ENCODE assay signal across 8 mouse cellular contexts in the genomic region with DNA sequence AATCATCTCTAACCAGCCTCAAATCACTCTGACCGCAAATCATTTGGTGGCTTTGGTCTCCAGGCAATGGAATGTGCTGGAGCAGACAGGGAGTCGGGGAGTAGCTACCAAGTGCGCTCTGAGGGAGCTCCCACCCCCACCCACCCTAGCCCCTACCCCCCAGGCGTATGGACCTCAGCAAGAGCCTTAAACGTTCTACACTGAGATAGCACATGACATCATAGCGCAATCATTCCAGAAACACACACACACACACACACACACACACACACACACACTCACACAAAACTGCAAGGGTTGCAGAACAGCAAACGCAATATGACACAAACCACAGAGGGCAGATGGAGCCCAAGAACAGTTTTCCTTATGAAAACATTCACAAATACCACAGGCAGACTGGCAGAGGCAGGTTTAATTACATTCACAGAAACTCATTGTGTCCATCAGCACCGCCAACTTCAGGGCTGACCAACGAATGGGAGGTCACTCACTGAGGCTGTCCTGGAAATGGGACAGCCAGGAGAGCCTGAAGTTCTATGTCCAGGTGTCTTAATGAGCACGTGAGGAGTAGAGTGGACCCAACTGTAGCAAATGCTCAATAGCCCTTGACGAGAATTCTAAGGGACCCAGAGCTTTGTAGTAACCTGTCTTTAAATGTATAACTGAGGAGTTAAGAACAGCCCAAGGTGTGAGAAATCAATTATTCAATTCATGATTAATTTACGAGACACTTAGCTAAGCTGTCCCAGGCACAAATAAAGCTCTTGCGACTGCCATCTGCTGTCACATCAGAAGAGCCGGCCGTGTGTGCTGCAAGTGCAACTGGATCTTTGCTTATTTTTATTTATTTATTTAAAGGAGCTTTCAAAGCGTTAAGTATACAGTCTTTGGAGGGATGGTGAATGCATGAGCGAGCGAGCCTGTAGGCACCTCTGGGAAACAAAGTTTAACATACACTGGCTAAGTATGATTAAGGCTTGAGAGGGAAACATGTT.
DNase-seq lines count a peak whose midpoint lies in the region; ATAC-seq and TF ChIP-seq lines count a peak whose summit lies in the region.

No protein-coding gene starts in this region.

- peak overlapping the region; percentile 75 for H3K4me2 ChIP-seq in midbrain, embryonic 12.5 days (replicated peaks)
- H3K4me2 ChIP-seq in liver, embryonic 11.5 days, result no peak overlapping the region

- H3K9ac ChIP-seq in midbrain, embryonic 12.5 days (replicated peaks), result no peak overlapping the region
- H3K9ac ChIP-seq in liver, embryonic 11.5 days (ENCODE audit: low read depth, low read length), result no peak overlapping the region

- WGBS in midbrain, embryonic 12.5 days, result 44% methylated on average over 18 of the region's 18 CpGs
- WGBS in liver, embryonic 11.5 days, result 51% methylated on average over 18 of the region's 18 CpGs

- H3K79me3 ChIP-seq in C2C12 (ENCODE audit: low read depth), result peaks cover 22% of the 10 kb centered on the region

- H3K27ac ChIP-seq in midbrain, embryonic 12.5 days (replicated peaks), result no peak overlapping the region
- no peak overlapping the region for H3K27ac ChIP-seq in liver, embryonic 11.5 days (ENCODE audit: low read depth, low read length)

- peak overlapping the region; percentile 12 for H3K4me3 ChIP-seq in C2C12 (ENCODE audit: insufficient read depth, poor library complexity, severe bottlenecking)
- 0 out of 2 replicates have a peak overlapping the region, but pooled peaks have one; percentile 73 for H3K4me3 ChIP-seq in midbrain, embryonic 12.5 days
- no peak overlapping the region for H3K4me3 ChIP-seq in liver, embryonic 11.5 days (ENCODE audit: low read depth, low read length)

- H3K36me3 ChIP-seq in C2C12 (ENCODE audit: control insufficient read depth, insufficient read depth), result peaks cover 22% of the 10 kb centered on the region
- H3K36me3 ChIP-seq in midbrain, embryonic 12.5 days, result 0 out of 2 replicates have a peak, but pooled peaks cover 4% of the 10 kb centered on the region
- no peaks in the 10 kb centered on the region for H3K36me3 ChIP-seq in liver, embryonic 11.5 days (ENCODE audit: control insufficient read depth, insufficient read depth, low read length)

- no peak overlapping the region for H3ac ChIP-seq in C2C12 (ENCODE audit: control insufficient read depth, insufficient read length, low read depth)

- ATAC-seq in midbrain, embryonic 12.5 days (ENCODE audit: low FRiP score, low read depth), result no peak
- no peak for ATAC-seq in granulocyte monocyte progenitor cell, adult 5-6 weeks (replicated peaks; ENCODE audit: poor library complexity, severe bottlenecking)
- ATAC-seq in liver, embryonic 11.5 days (replicated peaks; ENCODE audit: low FRiP score), result no peak

- no peaks in the 10 kb centered on the region for H3K27me3 ChIP-seq in C2C12 (ENCODE audit: control insufficient read depth, insufficient read depth, insufficient read length)
- no peaks in the 10 kb centered on the region for H3K27me3 ChIP-seq in midbrain, embryonic 12.5 days
- peaks cover 8% of the 10 kb centered on the region; the same call in 1 of the 2 replicates for H3K27me3 ChIP-seq in liver, embryonic 11.5 days (replicated peaks; ENCODE audit: control insufficient read depth, insufficient read depth, low read length)

- H3K79me2 ChIP-seq in C2C12 (ENCODE audit: control insufficient read depth, insufficient read depth), result peaks cover 59% of the 10 kb centered on the region

- peaks cover 24% of the 10 kb centered on the region for H3K4me1 ChIP-seq in midbrain, embryonic 12.5 days
- peaks cover 2% of the 10 kb centered on the region; the same call in 1 of the 2 replicates for H3K4me1 ChIP-seq in liver, embryonic 11.5 days (replicated peaks; ENCODE audit: control insufficient read depth, insufficient read depth, low read length)

- intact Hi-C loops in gastrocnemius, postnatal 36 days (cut with DNase I), result no loop called here
- intact Hi-C loops in left cerebral cortex, postnatal 36 days (cut with DNase I), result no loop called here

- no peak for TF ChIP-seq CTCF in C2C12 (IDR thresholded peaks at IDR 0.05; ENCODE audit: control insufficient read depth, insufficient read depth, insufficient read length)

- H3K9me3 ChIP-seq in midbrain, embryonic 12.5 days, result no peaks in the 10 kb centered on the region
- H3K9me3 ChIP-seq in liver, embryonic 11.5 days (ENCODE audit: control insufficient read depth, low read length), result no peaks in the 10 kb centered on the region

- DNase-seq in gastrocnemius, postnatal 25 days, result peak; percentile 13
- DNase-seq in gastrocnemius, postnatal 36 days, result no peak
- DNase-seq in forelimb bud, embryonic 11.5 days (ENCODE audit: low read depth, low spot score), result peak; percentile 66
- no peak for DNase-seq in left cerebral cortex, postnatal 36 days (ENCODE audit: low spot score in 2 of 2)
- DNase-seq in liver, embryonic 11.5 days (ENCODE audit: low spot score), result no peak

TF ChIP-seq in C2C12, 6 proteins besides CTCF, POLR2A, EP300 and RAD21:
- TF ChIP-seq MYOG (IDR thresholded peaks at IDR 0.05; ENCODE audit: control insufficient read depth, extremely low read depth, insufficient read length) (no peak), USF1 (IDR thresholded peaks at IDR 0.05; ENCODE audit: low read depth) (no peak), MYOD1 (IDR thresholded peaks at IDR 0.05; ENCODE audit: control insufficient read depth, insufficient read length, low read depth) (peak; percentile 95), FOSL1 (IDR thresholded peaks at IDR 0.05; ENCODE audit: insufficient read depth, low read length, poor library complexity, severe bottlenecking) (no peak), CEBPB (IDR thresholded peaks at IDR 0.05; ENCODE audit: low read depth) (peak; percentile 62), MAX (IDR thresholded peaks at IDR 0.05) (peak; percentile 59)

Comparison
In these comparisons a context has a peak if more than half of its experiments do, and no peak if none do; other contexts are left out.
1. DNase-seq: peak in gastrocnemius, postnatal 25 days (single experiment) and forelimb bud, embryonic 11.5 days (single experiment); none in gastrocnemius, postnatal 36 days (0 of 2), left cerebral cortex, postnatal 36 days (0 of 2) and liver, embryonic 11.5 days (single experiment).